Mouse (Mus musculus): ENCODE measurements around the gene Alg2. TPM values are rescaled to one million over a fixed set of nuclear protein-coding genes. Genes with fewer than 3 reads are reported as not detected.
A peak's percentile ranks its signal among the peaks of the same experiment; 100 is the strongest.

Alg2 gene
- polyA plus RNA-seq (2014; fragmentation: Nextera tagmentation; extraction: Ambion mirVana) = 103 and 112 TPM in 2 replicates

GRCm38 (mm10) chr4:47473968-47474729, at the start of gene Alg2, which contains the start of gene Sec61b:
Alg2 (minus strand) TSS chr4:47474333.
Sec61b (plus strand) TSS chr4:47474658.
- peak; percentile 98 for DNase-seq (ENCODE audit: low spot score)
- Histone ChIP-seq H3K27ac (ENCODE audit: low read depth, low read length) (peak within 1 kb of the TSS; percentile 96), H3K9me3 (ENCODE audit: control insufficient read depth, low read length) (no peaks in the 10 kb centered on the region), H3K4me1 (replicated peaks; ENCODE audit: control insufficient read depth, insufficient read depth, low read length) (0 out of 2 replicates have a peak, but pooled peaks cover 3% of the 10 kb centered on the region), H3K4me3 (ENCODE audit: low read depth, low read length) (peak within 1 kb of the TSS; percentile 79), H3K27me3 (ENCODE audit: control insufficient read depth, insufficient read depth, low read length) (no peaks in the 10 kb centered on the region), H3K4me2 (ENCODE audit: low read depth, low read length, severe bottlenecking) (peak within 1 kb of the TSS; percentile 66), H3K36me3 (ENCODE audit: control insufficient read depth, insufficient read depth, low read length) (peaks cover 21% of the 10 kb centered on the region), H3K9ac (ENCODE audit: low read length) (peak within 1 kb of the TSS; percentile 89)
- under 1% methylated on average over 56 of the region's 58 CpGs for WGBS
- peak; percentile 97 for ATAC-seq (replicated peaks; ENCODE audit: low FRiP score)

GRCm38 (mm10) chr4:47521884-47522605, 47.9 kb upstream of the Alg2 start:
- 87% methylated on average over 6 of the region's 6 CpGs for WGBS
- H3K9me3 ChIP-seq (ENCODE audit: control insufficient read depth, low read length) = no peaks in the 10 kb centered on the region
- no peaks in the 10 kb centered on the region for H3K27me3 ChIP-seq (ENCODE audit: control insufficient read depth, insufficient read depth, low read length)
- no peak overlapping the region for H3K4me3 ChIP-seq (ENCODE audit: low read depth, low read length)
- H3K9ac ChIP-seq (ENCODE audit: low read length) = no peak overlapping the region
- no peak overlapping the region for H3K4me2 ChIP-seq (ENCODE audit: low read depth, low read length, severe bottlenecking)
- H3K27ac ChIP-seq (ENCODE audit: low read depth, low read length) = no peak overlapping the region
- no peaks in the 10 kb centered on the region for H3K36me3 ChIP-seq (ENCODE audit: control insufficient read depth, insufficient read depth, low read length)
- no peaks in the 10 kb centered on the region; the same call in 1 of the 2 replicates for H3K4me1 ChIP-seq (replicated peaks; ENCODE audit: control insufficient read depth, insufficient read depth, low read length)
- ATAC-seq (replicated peaks; ENCODE audit: low FRiP score) (no peak), DNase-seq (ENCODE audit: low spot score) (no peak)

- Histone ChIP-seq H3K36me3 (ENCODE audit: control insufficient read depth, insufficient read depth, low read length) (no peaks in the 10 kb centered on the region), H3K9ac (ENCODE audit: low read length) (no peak overlapping the region), H3K27ac (ENCODE audit: low read depth, low read length) (no peak overlapping the region), H3K27me3 (ENCODE audit: control insufficient read depth, insufficient read depth, low read length) (no peaks in the 10 kb centered on the region), H3K4me3 (ENCODE audit: low read depth, low read length) (no peak overlapping the region), H3K4me2 (ENCODE audit: low read depth, low read length, severe bottlenecking) (no peak overlapping the region), H3K9me3 (ENCODE audit: control insufficient read depth, low read length) (no peaks in the 10 kb centered on the region), H3K4me1 (replicated peaks; ENCODE audit: control insufficient read depth, insufficient read depth, low read length) (no peaks in the 10 kb centered on the region; the same call in 1 of the 2 replicates)
- ATAC-seq (replicated peaks; ENCODE audit: low FRiP score) (no peak), DNase-seq (ENCODE audit: low spot score) (no peak)
- 71% methylated on average over 4 of the region's 4 CpGs for WGBS
These were observed 45.9 kb upstream of the Alg2 start for GRCm38 (mm10) chr4:47520076-47520475.

GRCm38 (mm10) chr4:47518551-47519181, 44.5 kb upstream of the Alg2 start:
- no peaks in the 10 kb centered on the region for H3K36me3 ChIP-seq (ENCODE audit: control insufficient read depth, insufficient read depth, low read length)

GRCm38 (mm10) chr4:47504841-47505517, 30.8 kb upstream of the Alg2 start:
- H3K4me3 ChIP-seq (ENCODE audit: low read depth, low read length) = no peak overlapping the region
- ATAC-seq (replicated peaks; ENCODE audit: low FRiP score) = no peak

More at GRCm38 (mm10) chr4:47518551-47519181, 44.5 kb upstream of the Alg2 start:
- no peak overlapping the region for H3K4me2 ChIP-seq (ENCODE audit: low read depth, low read length, severe bottlenecking)
- 0 out of 2 replicates have a peak overlapping the region, but pooled peaks have one; percentile 37 for H3K27ac ChIP-seq (ENCODE audit: low read depth, low read length)
- H3K27me3 ChIP-seq (ENCODE audit: control insufficient read depth, insufficient read depth, low read length) = no peaks in the 10 kb centered on the region
- ATAC-seq (replicated peaks; ENCODE audit: low FRiP score) = no peak
- peak; percentile 59 for DNase-seq (ENCODE audit: low spot score)
- H3K9ac ChIP-seq (ENCODE audit: low read length) = no peak overlapping the region
- no peaks in the 10 kb centered on the region for H3K9me3 ChIP-seq (ENCODE audit: control insufficient read depth, low read length)
- WGBS = 56% methylated on average over 12 of the region's 12 CpGs
- H3K4me3 ChIP-seq (ENCODE audit: low read depth, low read length) = no peak overlapping the region
- H3K4me1 ChIP-seq (replicated peaks; ENCODE audit: control insufficient read depth, insufficient read depth, low read length) = no peaks in the 10 kb centered on the region; the same call in 1 of the 2 replicates

GRCm38 (mm10) chr4:47503045-47503444, 28.9 kb upstream of the Alg2 start:
- no peak overlapping the region for H3K4me2 ChIP-seq (ENCODE audit: low read depth, low read length, severe bottlenecking)
- 82% methylated on average over 6 of the region's 6 CpGs for WGBS
- ATAC-seq (replicated peaks; ENCODE audit: low FRiP score) (no peak), DNase-seq (ENCODE audit: low spot score) (no peak)
- H3K9me3 ChIP-seq (ENCODE audit: control insufficient read depth, low read length) = no peaks in the 10 kb centered on the region
- H3K9ac ChIP-seq (ENCODE audit: low read length) = no peak overlapping the region
- H3K4me3 ChIP-seq (ENCODE audit: low read depth, low read length) = no peak overlapping the region
- H3K4me1 ChIP-seq (replicated peaks; ENCODE audit: control insufficient read depth, insufficient read depth, low read length) = no peaks in the 10 kb centered on the region
- no peaks in the 10 kb centered on the region for H3K36me3 ChIP-seq (ENCODE audit: control insufficient read depth, insufficient read depth, low read length)
- no peak overlapping the region for H3K27ac ChIP-seq (ENCODE audit: low read depth, low read length)
- no peaks in the 10 kb centered on the region for H3K27me3 ChIP-seq (ENCODE audit: control insufficient read depth, insufficient read depth, low read length)

More at GRCm38 (mm10) chr4:47504841-47505517, 30.8 kb upstream of the Alg2 start:
- H3K36me3 ChIP-seq (ENCODE audit: control insufficient read depth, insufficient read depth, low read length) = no peaks in the 10 kb centered on the region
- H3K4me1 ChIP-seq (replicated peaks; ENCODE audit: control insufficient read depth, insufficient read depth, low read length) = no peaks in the 10 kb centered on the region
- H3K27ac ChIP-seq (ENCODE audit: low read depth, low read length) = no peak overlapping the region
- H3K4me2 ChIP-seq (ENCODE audit: low read depth, low read length, severe bottlenecking) = no peak overlapping the region
- no peak overlapping the region for H3K9ac ChIP-seq (ENCODE audit: low read length)
- no peaks in the 10 kb centered on the region for H3K9me3 ChIP-seq (ENCODE audit: control insufficient read depth, low read length)
- H3K27me3 ChIP-seq (ENCODE audit: control insufficient read depth, insufficient read depth, low read length) = no peaks in the 10 kb centered on the region
- 85% methylated on average over 10 of the region's 10 CpGs for whole genome bisulfite sequencing
- no peak for DNase-seq (ENCODE audit: low spot score)

DNA sequence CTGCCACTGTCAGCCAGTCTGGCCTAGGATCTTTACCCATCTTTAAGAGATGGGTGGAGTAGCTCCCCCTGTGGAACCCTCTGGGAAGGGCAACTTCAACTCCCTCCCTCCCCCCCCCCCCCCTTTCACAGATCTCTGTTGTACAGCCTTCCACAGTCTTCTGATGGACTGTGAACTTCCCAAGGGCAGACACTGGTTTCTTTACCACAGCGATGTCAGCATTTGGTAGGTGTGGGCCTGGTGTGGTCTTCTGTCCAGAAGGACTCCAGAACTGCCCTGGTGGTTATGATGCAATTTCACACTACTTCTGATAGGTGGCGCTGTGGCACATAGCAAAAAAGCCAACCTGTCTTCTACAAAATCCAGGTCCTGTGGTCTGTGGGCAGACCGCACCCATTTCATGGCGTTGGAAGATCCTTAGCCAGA, 28.4 kb upstream of the Alg2 start:
- no peak overlapping the region for H3K4me2 ChIP-seq (ENCODE audit: low read depth, low read length, severe bottlenecking)
- 0 out of 2 replicates have a peak, but pooled peaks have one; percentile 24 for ATAC-seq (replicated peaks; ENCODE audit: low FRiP score)
- peak; percentile 61 for DNase-seq (ENCODE audit: low spot score)
- no peak overlapping the region for H3K27ac ChIP-seq (ENCODE audit: low read depth, low read length)
- H3K9me3 ChIP-seq (ENCODE audit: control insufficient read depth, low read length) = no peaks in the 10 kb centered on the region
- H3K4me3 ChIP-seq (ENCODE audit: low read depth, low read length) = no peak overlapping the region
- H3K9ac ChIP-seq (ENCODE audit: low read length) = no peak overlapping the region
- no peaks in the 10 kb centered on the region for H3K36me3 ChIP-seq (ENCODE audit: control insufficient read depth, insufficient read depth, low read length)
- no peaks in the 10 kb centered on the region for H3K27me3 ChIP-seq (ENCODE audit: control insufficient read depth, insufficient read depth, low read length)
- WGBS = 24% methylated on average over 4 of the region's 4 CpGs
- H3K4me1 ChIP-seq (replicated peaks; ENCODE audit: control insufficient read depth, insufficient read depth, low read length) = no peaks in the 10 kb centered on the region

GRCm38 (mm10) chr4:47499121-47499545, 25.0 kb upstream of the Alg2 start:
- no peak overlapping the region for H3K27ac ChIP-seq (ENCODE audit: low read depth, low read length)
- H3K9ac ChIP-seq (ENCODE audit: low read length) = no peak overlapping the region
- DNase-seq (ENCODE audit: low spot score) (no peak), ATAC-seq (replicated peaks; ENCODE audit: low FRiP score) (no peak)
- H3K4me2 ChIP-seq (ENCODE audit: low read depth, low read length, severe bottlenecking) = no peak overlapping the region
- no peaks in the 10 kb centered on the region for H3K9me3 ChIP-seq (ENCODE audit: control insufficient read depth, low read length)
- H3K4me1 ChIP-seq (replicated peaks; ENCODE audit: control insufficient read depth, insufficient read depth, low read length) = no peaks in the 10 kb centered on the region
- H3K27me3 ChIP-seq (ENCODE audit: control insufficient read depth, insufficient read depth, low read length) = no peaks in the 10 kb centered on the region
- 83% methylated on average over 10 of the region's 10 CpGs for whole genome bisulfite sequencing
- no peak overlapping the region for H3K4me3 ChIP-seq (ENCODE audit: low read depth, low read length)
- H3K36me3 ChIP-seq (ENCODE audit: control insufficient read depth, insufficient read depth, low read length) = no peaks in the 10 kb centered on the region
